Comparison of ENCODE assay signal across 15 mouse cellular contexts in genomic region chr3:108227521-108227920, GRCm38 (mm10). TPM values are rescaled to one million over a fixed set of nuclear protein-coding genes. Genes with fewer than 3 reads are reported as not detected.
A peak's percentile ranks its signal among the peaks of the same experiment; 100 is the strongest.
DNase-seq lines count a peak whose midpoint lies in the region; ATAC-seq and TF ChIP-seq lines count a peak whose summit lies in the region.
"Had no signal": no experiment of that assay in that cellular context is flagged by ENCODE, and none has a peak within 500 bp of the region (broad histone marks: within the 10 kb centered on the region; RNA-seq: fewer than 3 reads in every experiment).

No protein-coding gene starts in this region.

- no peak for DNase-seq in heart, postnatal 10 days
- no peak for DNase-seq in kidney, postnatal 25 days
- no peak for DNase-seq in midbrain, postnatal 0 days (ENCODE audit: low spot score)
- DNase-seq in kidney, postnatal 36 days: peak; percentile 41 to 55
- DNase-seq in adrenal gland, postnatal 4 days (ENCODE audit: low spot score in 2 of 2): no peak
- DNase-seq: cerebellum, adult 11 months; cerebellum, postnatal 25 days; heart, postnatal 36 days; liver, postnatal 0 days; right cerebral cortex, adult 18-20 months; thymus, adult 2 months had no signal

- peaks cover 57% of the 10 kb centered on the region for H3K27me3 ChIP-seq in heart, embryonic 12.5 days (replicated peaks)
- peaks cover 24% of the 10 kb centered on the region for H3K27me3 ChIP-seq in kidney, embryonic 14.5 days (ENCODE audit: control insufficient read depth, insufficient read depth, low read length)
- peaks cover 54% of the 10 kb centered on the region for H3K27me3 ChIP-seq in midbrain, embryonic 12.5 days
- H3K27me3 ChIP-seq in midbrain, postnatal 0 days (ENCODE audit: insufficient read depth, low read length): peaks cover 29% of the 10 kb centered on the region

- no peak for TF ChIP-seq CTCF in midbrain, postnatal 0 days (IDR thresholded peaks at IDR 0.05)

- ATAC-seq in heart, embryonic 12.5 days (ENCODE audit: insufficient number of reproducible peaks, low FRiP score): no peak
- no peak for ATAC-seq in kidney, embryonic 14.5 days (ENCODE audit: low FRiP score, low TSS enrichment)
- no peak for ATAC-seq in midbrain, embryonic 12.5 days (ENCODE audit: low FRiP score, low read depth)
- no peak for ATAC-seq in midbrain, postnatal 0 days (ENCODE audit: low FRiP score)
- ATAC-seq: liver, postnatal 0 days had no signal

- peaks cover 16% of the 10 kb centered on the region for H3K4me1 ChIP-seq in heart, embryonic 12.5 days (replicated peaks)
- peaks cover 4% of the 10 kb centered on the region; the same call in 1 of the 2 replicates for H3K4me1 ChIP-seq in kidney, embryonic 14.5 days (ENCODE audit: control insufficient read depth, insufficient read depth, low read length)
- peaks cover 13% of the 10 kb centered on the region for H3K4me1 ChIP-seq in midbrain, embryonic 12.5 days
- H3K4me1 ChIP-seq in midbrain, postnatal 0 days (ENCODE audit: insufficient read depth, low read length): no peaks in the 10 kb centered on the region

- H3K9me3 ChIP-seq in heart, embryonic 12.5 days (replicated peaks): no peaks in the 10 kb centered on the region
- H3K9me3 ChIP-seq in kidney, embryonic 14.5 days (ENCODE audit: control insufficient read depth, low read length): no peaks in the 10 kb centered on the region
- H3K9me3 ChIP-seq in midbrain, embryonic 12.5 days: no peaks in the 10 kb centered on the region
- H3K9me3 ChIP-seq in midbrain, postnatal 0 days (ENCODE audit: low read length): no peaks in the 10 kb centered on the region
- H3K9me3 ChIP-seq: limb, embryonic 15.5 days had no signal

- H3K36me3 ChIP-seq in heart, embryonic 12.5 days: no peaks in the 10 kb centered on the region
- no peaks in the 10 kb centered on the region for H3K36me3 ChIP-seq in kidney, embryonic 14.5 days (ENCODE audit: control insufficient read depth, insufficient read depth, low read length)
- H3K36me3 ChIP-seq in midbrain, embryonic 12.5 days: no peaks in the 10 kb centered on the region
- H3K36me3 ChIP-seq in midbrain, postnatal 0 days (ENCODE audit: insufficient read depth, low read length): no peaks in the 10 kb centered on the region
- H3K36me3 ChIP-seq: limb, embryonic 15.5 days had no signal

- no peak overlapping the region for H3K4me3 ChIP-seq in heart, embryonic 12.5 days
- H3K4me3 ChIP-seq in kidney, embryonic 14.5 days (ENCODE audit: low read length): peak overlapping the region; percentile 53; the same call in 1 of the 2 replicates
- H3K4me3 ChIP-seq in midbrain, embryonic 12.5 days: 0 out of 2 replicates have a peak overlapping the region, but pooled peaks have one; percentile 49
- H3K4me3 ChIP-seq in midbrain, postnatal 0 days (ENCODE audit: low read depth, low read length): no peak overlapping the region

- 71% methylated on average over 2 of the region's 2 CpGs for WGBS in heart, embryonic 12.5 days
- WGBS in kidney, embryonic 14.5 days: 62% methylated on average over 2 of the region's 2 CpGs
- 87% methylated on average over 2 of the region's 2 CpGs for WGBS in midbrain, embryonic 12.5 days
- whole genome bisulfite sequencing in midbrain, postnatal 0 days: 73% methylated on average over 2 of the region's 2 CpGs

- intact Hi-C loops in heart, postnatal 10 days (cut with DNase I): no loop called here

- peak overlapping the region; percentile 92 for H3K4me2 ChIP-seq in heart, embryonic 12.5 days
- H3K4me2 ChIP-seq in kidney, embryonic 14.5 days (replicated peaks; ENCODE audit: low read depth, low read length): peak overlapping the region; percentile 80
- peak overlapping the region; percentile 63 for H3K4me2 ChIP-seq in midbrain, embryonic 12.5 days (replicated peaks)
- H3K4me2 ChIP-seq in midbrain, postnatal 0 days (ENCODE audit: low read depth, low read length, poor library complexity, severe bottlenecking): no peak overlapping the region

- H3K9ac ChIP-seq in heart, embryonic 12.5 days: no peak overlapping the region
- H3K9ac ChIP-seq in kidney, embryonic 14.5 days (ENCODE audit: low read depth, low read length): no peak overlapping the region
- no peak overlapping the region for H3K9ac ChIP-seq in midbrain, embryonic 12.5 days (replicated peaks)
- H3K9ac ChIP-seq in midbrain, postnatal 0 days (replicated peaks; ENCODE audit: low read length, poor library complexity, severe bottlenecking): no peak overlapping the region
- H3K9ac ChIP-seq: limb, embryonic 15.5 days; liver, postnatal 0 days had no signal

- H3K27ac ChIP-seq in heart, embryonic 12.5 days (ENCODE audit: poor library complexity, severe bottlenecking): no peak overlapping the region
- H3K27ac ChIP-seq in kidney, embryonic 14.5 days (ENCODE audit: low read depth, low read length): no peak overlapping the region
- H3K27ac ChIP-seq in midbrain, embryonic 12.5 days (replicated peaks): no peak overlapping the region
- H3K27ac ChIP-seq in midbrain, postnatal 0 days (ENCODE audit: low read depth, low read length): no peak overlapping the region
- H3K27ac ChIP-seq: limb, embryonic 15.5 days had no signal

RNA-seq across cellular contexts. Expression of gene Sypl2, which starts 1.1 kb away (rescaled TPM):
- 3.2 and 3.3 TPM in 2 replicates for polyA plus RNA-seq in heart, embryonic 12.5 days (2016; fragmentation: Nextera tagmentation; extraction: Ambion mirVana)
- total RNA-seq in heart, postnatal 10 days (2021): under 1 TPM; 0.64 to 0.65 TPM
- polyA plus RNA-seq in kidney, embryonic 14.5 days (2014; fragmentation: Nextera tagmentation; extraction: Ambion mirVana): 2.9 and 4.7 TPM in 2 replicates
- 1.3 and 2.0 TPM in 2 replicates for polyA plus RNA-seq in midbrain, embryonic 12.5 days (2016; fragmentation: Nextera tagmentation; extraction: Ambion mirVana)
- total RNA-seq in midbrain, postnatal 0 days (2014; rRNA removed): 0.42 and 0.55 TPM in 2 replicates
- polyA plus RNA-seq in midbrain, postnatal 0 days (2015; fragmentation: Nextera tagmentation; extraction: Ambion mirVana): 0.10 and 0.17 TPM in 2 replicates
- total RNA-seq in adrenal gland, postnatal 4 days (2021): 10 to 100 TPM in 1 of 2 experiments, 1 to 10 TPM in 1; 6.7 to 12.2 TPM

RNA-seq across cellular contexts. Expression of gene Atxn7l2, which starts 16.8 kb away (rescaled TPM):
- polyA plus RNA-seq in heart, embryonic 12.5 days (2016; fragmentation: Nextera tagmentation; extraction: Ambion mirVana): 8.9 and 9.1 TPM in 2 replicates
- 1 to 10 TPM; 4.5 TPM for total RNA-seq in heart, postnatal 10 days (2021)
- 16.9 and 21.9 TPM in 2 replicates for polyA plus RNA-seq in kidney, embryonic 14.5 days (2014; fragmentation: Nextera tagmentation; extraction: Ambion mirVana)
- 28.9 and 29.8 TPM in 2 replicates for polyA plus RNA-seq in midbrain, embryonic 12.5 days (2016; fragmentation: Nextera tagmentation; extraction: Ambion mirVana)
- total RNA-seq in midbrain, postnatal 0 days (2014; rRNA removed): 22.5 and 24.9 TPM in 2 replicates
- 16.1 and 19.3 TPM in 2 replicates for polyA plus RNA-seq in midbrain, postnatal 0 days (2015; fragmentation: Nextera tagmentation; extraction: Ambion mirVana)
- total RNA-seq in adrenal gland, postnatal 4 days (2021): 10 to 100 TPM; 15.6 to 16.9 TPM

RNA-seq across cellular contexts. Expression of gene Cyb561d1, which starts 26.5 kb away (rescaled TPM):
- polyA plus RNA-seq in heart, embryonic 12.5 days (2016; fragmentation: Nextera tagmentation; extraction: Ambion mirVana): 3.4 and 3.7 TPM in 2 replicates
- total RNA-seq in heart, postnatal 10 days (2021): 1 to 10 TPM; 5.7 to 6.2 TPM
- 1.4 and 2.2 TPM in 2 replicates for polyA plus RNA-seq in kidney, embryonic 14.5 days (2014; fragmentation: Nextera tagmentation; extraction: Ambion mirVana)
- polyA plus RNA-seq in midbrain, embryonic 12.5 days (2016; fragmentation: Nextera tagmentation; extraction: Ambion mirVana): 5.6 TPM in 2 replicates
- 3.7 and 4.9 TPM in 2 replicates for total RNA-seq in midbrain, postnatal 0 days (2014; rRNA removed)
- 3.5 and 4.0 TPM in 2 replicates for polyA plus RNA-seq in midbrain, postnatal 0 days (2015; fragmentation: Nextera tagmentation; extraction: Ambion mirVana)
- total RNA-seq in adrenal gland, postnatal 4 days (2021): 10 to 100 TPM in 1 of 2 experiments, 1 to 10 TPM in 1; 8.3 to 10.0 TPM

RNA-seq across cellular contexts. Expression of gene Psma5, which starts 29.2 kb away (rescaled TPM):
- polyA plus RNA-seq in heart, embryonic 12.5 days (2016; fragmentation: Nextera tagmentation; extraction: Ambion mirVana): 193 and 194 TPM in 2 replicates
- total RNA-seq in heart, postnatal 10 days (2021): 10 to 100 TPM; 78.2 to 80.3 TPM
- polyA plus RNA-seq in kidney, embryonic 14.5 days (2014; fragmentation: Nextera tagmentation; extraction: Ambion mirVana): 327 and 365 TPM in 2 replicates
- polyA plus RNA-seq in midbrain, embryonic 12.5 days (2016; fragmentation: Nextera tagmentation; extraction: Ambion mirVana): 220 and 232 TPM in 2 replicates
- 93.3 and 102 TPM in 2 replicates for total RNA-seq in midbrain, postnatal 0 days (2014; rRNA removed)
- 221 and 224 TPM in 2 replicates for polyA plus RNA-seq in midbrain, postnatal 0 days (2015; fragmentation: Nextera tagmentation; extraction: Ambion mirVana)
- total RNA-seq in adrenal gland, postnatal 4 days (2021): 100 to 1,000 TPM in 1 of 2 experiments, 10 to 100 TPM in 1; 99.9 to 102 TPM

RNA-seq across cellular contexts. Expression of gene Amigo1, which starts 41.4 kb away (rescaled TPM):
- 4.5 and 5.0 TPM in 2 replicates for polyA plus RNA-seq in heart, embryonic 12.5 days (2016; fragmentation: Nextera tagmentation; extraction: Ambion mirVana)
- total RNA-seq in heart, postnatal 10 days (2021): 10 to 100 TPM in 1 of 2 experiments, 1 to 10 TPM in 1; 6.9 to 11.8 TPM
- 3.0 and 3.7 TPM in 2 replicates for polyA plus RNA-seq in kidney, embryonic 14.5 days (2014; fragmentation: Nextera tagmentation; extraction: Ambion mirVana)
- polyA plus RNA-seq in midbrain, embryonic 12.5 days (2016; fragmentation: Nextera tagmentation; extraction: Ambion mirVana): 7.5 and 9.3 TPM in 2 replicates
- total RNA-seq in midbrain, postnatal 0 days (2014; rRNA removed): 35.5 and 37.8 TPM in 2 replicates
- polyA plus RNA-seq in midbrain, postnatal 0 days (2015; fragmentation: Nextera tagmentation; extraction: Ambion mirVana): 12.2 and 12.6 TPM in 2 replicates
- 10 to 100 TPM; 17.0 to 18.5 TPM for total RNA-seq in adrenal gland, postnatal 4 days (2021)

Comparison
In these comparisons a context has a peak if more than half of its experiments do, and no peak if none do; other contexts are left out.
1. H3K4me3 ChIP-seq: peak in kidney, embryonic 14.5 days (single experiment) and midbrain, embryonic 12.5 days (single experiment); none in heart, embryonic 12.5 days (single experiment) and midbrain, postnatal 0 days (single experiment).
2. DNase-seq: peak in kidney, postnatal 36 days (2 of 2); none in heart, postnatal 10 days (0 of 2), kidney, postnatal 25 days (0 of 2), midbrain, postnatal 0 days (single experiment) and adrenal gland, postnatal 4 days (0 of 2).